In the genomic region with DNA sequence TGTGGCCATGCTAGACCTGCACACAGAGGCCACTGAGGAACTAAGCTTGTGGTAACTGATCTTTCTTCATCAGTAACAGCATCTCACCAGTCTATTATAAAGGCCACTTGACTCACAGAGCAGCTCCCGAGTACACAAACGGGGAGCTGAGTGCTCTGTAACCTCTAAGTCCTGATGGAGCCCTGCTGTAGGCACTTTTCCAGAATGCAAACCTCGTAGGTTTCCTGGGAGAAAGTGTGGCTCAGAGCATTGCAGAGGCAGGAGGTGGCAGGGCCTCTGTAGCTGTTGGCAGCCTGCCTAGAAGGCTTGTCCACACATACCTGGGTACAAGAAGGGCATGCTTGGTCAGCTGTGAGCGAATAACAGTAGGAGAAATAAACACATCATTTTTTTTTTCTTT, we compare ENCODE assay signal across 8 mouse cellular contexts. TPM values are rescaled to one million over a fixed set of nuclear protein-coding genes. Genes with fewer than 3 reads are reported as not detected.
DNase-seq lines count a peak whose midpoint lies in the region; ATAC-seq and TF ChIP-seq lines count a peak whose summit lies in the region.

No protein-coding gene starts in this region.

- 24% methylated on average over 4 of the region's 4 CpGs for WGBS in cerebellum, adult 2 months
- WGBS in lung, embryonic 14.5 days, result 5% methylated on average over 4 of the region's 4 CpGs

- no peak overlapping the region for H3K4me3 ChIP-seq in cerebellum, adult 2 months (replicated peaks; ENCODE audit: insufficient read depth, low read depth, low read length)
- no peak overlapping the region for H3K4me3 ChIP-seq in lung, embryonic 14.5 days (ENCODE audit: low read depth, low read length)

- peak; percentile 36 to 46; a peak in 3 of 4 replicates for ATAC-seq in hematopoietic stem cell, adult 5-6 weeks (replicated peaks in 1 of 2; ENCODE audit: insufficient read depth in 1 of 2, low FRiP score in 2 of 2, low TSS enrichment in 1 of 2, low read depth in 1 of 2, poor library complexity in 2 of 2, severe bottlenecking in 2 of 2)
- ATAC-seq in lung, embryonic 14.5 days (ENCODE audit: insufficient read depth), result peak; percentile 93

- H3K27me3 ChIP-seq in cerebellum, adult 2 months (ENCODE audit: control insufficient read depth, insufficient read depth, low read length), result no peaks in the 10 kb centered on the region
- H3K27me3 ChIP-seq in lung, embryonic 14.5 days (ENCODE audit: insufficient read depth, low read length), result no peaks in the 10 kb centered on the region

- no peaks in the 10 kb centered on the region for H3K9me3 ChIP-seq in lung, embryonic 14.5 days (ENCODE audit: low read depth, low read length)

- peak; percentile 13 to 15 for DNase-seq in cerebellum, adult 2 months
- no peak for DNase-seq in cerebellum, adult 11 months
- DNase-seq in 3134 (ENCODE audit: extremely low read depth, insufficient read length, low spot score) (peak; percentile 52), MN1 (ENCODE audit: low spot score) (no peak)
- DNase-seq in lung, embryonic 14.5 days, result peak; percentile 78
- no peak for DNase-seq in yolk sac, embryonic 10.5 days (ENCODE audit: low spot score)
- no peak for DNase-seq in spleen, adult 12 weeks (ENCODE audit: low spot score)

- no peak overlapping the region; the same call in 1 of the 2 replicates for H3K4me2 ChIP-seq in lung, embryonic 14.5 days

- no peak for TF ChIP-seq POLR2A in cerebellum, adult 2 months (IDR thresholded peaks at IDR 0.05; ENCODE audit: borderline replicate concordance, insufficient read depth, low read length)

- H3K9ac ChIP-seq in lung, embryonic 14.5 days, result no peak overlapping the region

- H3K36me3 ChIP-seq in lung, embryonic 14.5 days (ENCODE audit: insufficient read depth), result no peaks in the 10 kb centered on the region

- no peak for TF ChIP-seq CTCF in cerebellum, adult 2 months (IDR thresholded peaks at IDR 0.05; ENCODE audit: borderline replicate concordance, insufficient read depth, low read depth, low read length)
- no peak for TF ChIP-seq CTCF in lung, embryonic 14.5 days (IDR thresholded peaks at IDR 0.05; ENCODE audit: low read depth)

- H3K27ac ChIP-seq in cerebellum, adult 2 months (ENCODE audit: insufficient read depth, low read length), result no peak overlapping the region
- H3K27ac ChIP-seq in lung, embryonic 14.5 days (ENCODE audit: low read depth), result 0 out of 2 replicates have a peak overlapping the region, but pooled peaks have one; percentile 46

- peaks cover 3% of the 10 kb centered on the region; the same call in 1 of the 2 replicates for H3K4me1 ChIP-seq in cerebellum, adult 2 months (ENCODE audit: control insufficient read depth, insufficient read depth, low read length)
- no peaks in the 10 kb centered on the region; the same call in 1 of the 2 replicates for H3K4me1 ChIP-seq in lung, embryonic 14.5 days (ENCODE audit: insufficient read depth)

RNA-seq across cellular contexts. Expression of gene Slc6a5, which starts 27.7 kb away (rescaled TPM):
- polyA plus RNA-seq in cerebellum, adult 2 months (2012; rRNA removed), result 49.4 and 71.8 TPM in 2 replicates
- not detected in 2 replicates for total RNA-seq in hematopoietic stem cell, adult 5-6 weeks (2017)
- not detected in 2 replicates for polyA plus RNA-seq in lung, embryonic 14.5 days (2014; fragmentation: Nextera tagmentation; extraction: Ambion mirVana)

Comparison
In these comparisons a context has a peak if more than half of its experiments do, and no peak if none do; other contexts are left out.
1. DNase-seq: peak in cerebellum, adult 2 months (2 of 2), 3134 (single experiment) and lung, embryonic 14.5 days (single experiment); none in cerebellum, adult 11 months (single experiment), yolk sac, embryonic 10.5 days (single experiment), spleen, adult 12 weeks (single experiment) and MN1 (single experiment).
2. RNA of gene Slc6a5, which starts 27.7 kb away (polyA plus RNA-seq): 49.4 to 71.8 TPM in cerebellum, adult 2 months; not detected in lung, embryonic 14.5 days; every median in the first group is over 10 times any median in the second.